Mouse (Mus musculus): ENCODE data around the gene Entpd3. TPM values are rescaled to one million over a fixed set of nuclear protein-coding genes. Genes with fewer than 3 reads are reported as not detected.

Gene Entpd3
- polyA plus RNA-seq, 1 experiment from 2014 or later, result 5.5 TPM

Other genes starting within 250 kb of the Entpd3 start
- gene Myrip, start 238.3 kb upstream of the Entpd3 start, polyA plus RNA-seq (2015; fragmentation: Nextera tagmentation; extraction: Ambion mirVana), result 6.0 and 6.6 TPM in 2 replicates
- 329 and 342 TPM in 2 replicates for gene Eif1b, start 47.6 kb upstream of the Entpd3 start, polyA plus RNA-seq (2015; fragmentation: Nextera tagmentation; extraction: Ambion mirVana)
- gene Rpl14, start 31.6 kb downstream of the Entpd3 start, polyA plus RNA-seq (2015; fragmentation: Nextera tagmentation; extraction: Ambion mirVana), result 391 and 407 TPM in 2 replicates

All from midbrain, embryonic 16.5 days (tissue).